Mouse (Mus musculus) neutrophil, adult 83 days (primary cell): Measurements from ENCODE around the gene Izumo3. TPM values are rescaled to one million over a fixed set of nuclear protein-coding genes. Genes with fewer than 3 reads are reported as not detected.

Experiments used
- total RNA-seq, 2 experiments: library from RNA; stranded (reverse); gene quantifications; one replicate each; pipeline ENCODE4 v1.2.4; 2023

Gene Izumo3
- total RNA-seq = not detected

GRCm38 (mm10) chr4:92147134-92147533 is at the start of gene Izumo3:
TSS of gene Izumo3 (minus strand) at chr4:92147234.

GRCm38 (mm10) chr4:92191649-92192048 is 44.6 kb upstream of the Izumo3 start, which contains the start of gene Gm12666:
TSS of gene Gm12666 (minus strand) at chr4:92191749.

Other genes with a start within 250 kb of the Izumo3 start
- 1 to 10 TPM in 1 of 2 experiments, not detected in 1; 1.8 TPM for gene Gm12666, start 44.5 kb upstream of the Izumo3 start, total RNA-seq